Mouse (Mus musculus) spleen, postnatal 4 days (tissue): ENCODE measurements at regions not wholly inside any gene's neighbourhood (a gene's known extent, or its start where the extent isn't known, plus 50 kb on each side); places are given as distances from the start of the nearest gene placed in this dataset.

ENCODE experiments used
- DNase-seq, 2 experiments: peaks; one replicate each; pipeline ENCODE4 v3.0.0; 2022; ENCODE audit warnings: low spot score in 2 of 2

DNA sequence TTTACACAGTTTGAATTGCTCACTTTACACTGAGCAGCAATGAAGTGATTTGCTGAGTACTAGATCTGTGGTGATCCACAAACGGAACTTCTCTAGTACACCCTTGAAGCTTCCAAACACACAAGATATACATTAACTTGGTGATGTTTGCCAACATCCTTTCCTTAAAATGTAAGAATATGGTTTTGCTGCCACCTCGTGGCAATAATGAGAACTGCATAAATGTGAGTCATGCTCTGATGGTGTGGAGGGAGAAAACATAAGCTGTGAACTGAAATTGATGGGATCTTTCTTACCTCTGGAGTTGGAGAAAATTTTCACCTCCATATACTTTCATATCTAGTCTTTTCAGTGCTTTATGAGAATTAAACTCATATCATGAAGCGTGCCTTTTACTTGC lies 51.6 kb downstream of the Bex3 start:
- peak; percentile 13 to 69 for DNase-seq

DNA sequence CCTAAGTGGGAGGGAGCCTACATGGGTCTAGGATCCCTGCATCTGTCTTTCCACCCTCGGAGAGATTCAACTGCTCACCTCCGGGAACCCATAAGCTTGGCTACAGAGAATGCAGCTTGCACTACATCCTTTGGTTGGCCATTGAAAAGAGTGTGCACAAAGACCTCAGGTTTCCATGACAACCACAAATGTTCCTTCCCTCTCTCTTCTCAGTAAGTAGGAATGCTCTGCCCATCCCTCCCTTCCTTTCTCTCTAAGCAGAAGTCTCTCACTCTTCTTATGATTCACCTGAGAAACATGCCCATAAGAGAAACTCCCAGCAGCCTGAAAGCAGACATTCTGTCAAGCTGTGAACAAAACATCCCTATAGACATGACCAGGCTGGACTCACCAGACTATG lies 95.8 kb downstream of the Bex3 start:
- DNase-seq: no peak
